Mouse (Mus musculus): ENCODE measurements around the gene Gng10. TPM values are rescaled to one million over a fixed set of nuclear protein-coding genes. Genes with fewer than 3 reads are reported as not detected.

Gene Gng10
- total and polyA plus RNA-seq, 3 experiments = 55.6 to 189 (median 78.6) TPM

DNA sequence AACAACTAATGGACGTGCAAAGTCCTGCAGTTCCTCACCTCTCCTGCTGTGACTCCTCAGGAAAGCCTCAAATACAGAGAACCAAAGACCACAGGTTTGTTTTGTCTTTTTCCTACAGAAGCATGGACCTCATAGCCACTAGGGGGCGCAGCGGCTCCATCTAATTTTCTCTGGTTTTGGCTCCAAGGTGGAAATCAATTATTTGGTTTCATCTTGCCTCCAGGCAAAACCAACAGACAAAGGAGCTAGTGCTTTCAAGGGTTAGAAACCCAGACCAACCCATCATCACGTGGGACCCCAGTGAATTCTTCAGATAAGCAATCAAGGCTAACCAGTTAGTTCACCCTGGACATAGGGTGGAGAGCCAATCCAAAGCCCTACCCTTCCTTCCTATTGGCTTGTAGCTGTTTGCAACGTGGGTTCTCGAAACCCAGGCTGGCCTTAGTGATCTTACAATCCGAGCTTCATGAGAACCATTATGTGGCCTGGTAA lies 49.7 kb upstream of the Gng10 start (continued):
- TF ChIP-seq MAZ (IDR thresholded peaks at IDR 0.05; ENCODE audit: low read depth, low read length) = no peak
- TF ChIP-seq MXI1 (IDR thresholded peaks at IDR 0.05; ENCODE audit: low read depth, low read length) = no peak
- TF ChIP-seq JUN (IDR thresholded peaks at IDR 0.05; ENCODE audit: insufficient read depth, low read depth, low read length) = no peak
- 0 out of 2 replicates have a peak, but pooled peaks have one; percentile 11 for TF ChIP-seq MEF2A (IDR thresholded peaks at IDR 0.05; ENCODE audit: borderline replicate concordance, low read depth, low read length)
- no peak for TF ChIP-seq BHLHE40 (IDR thresholded peaks at IDR 0.05; ENCODE audit: low read depth, low read length)
- TF ChIP-seq POLR2A (IDR thresholded peaks at IDR 0.05; ENCODE audit: low read depth, low read length) = no peak
- TF ChIP-seq CHD2 (IDR thresholded peaks at IDR 0.05; ENCODE audit: low read length) = no peak
- no peak for TF ChIP-seq ZMIZ1 (IDR thresholded peaks at IDR 0.05; ENCODE audit: low read depth, low read length)
- peak; percentile 90 for TF ChIP-seq RAD21 (IDR thresholded peaks at IDR 0.05; ENCODE audit: low read depth, low read length)
- TF ChIP-seq MAX (IDR thresholded peaks at IDR 0.05; ENCODE audit: low read length) = peak; percentile 46
- TF ChIP-seq GABPA (IDR thresholded peaks at IDR 0.05; ENCODE audit: insufficient replicate concordance, low read depth, low read length) = no peak
- 0 out of 2 replicates have a peak, but pooled peaks have one; percentile 9 for TF ChIP-seq ZC3H11A (IDR thresholded peaks at IDR 0.05; ENCODE audit: low read depth, low read length)
- TF ChIP-seq TBP (conservative IDR thresholded peaks at IDR 0.05; ENCODE audit: low read depth, low read length) = no peak
- no peak for TF ChIP-seq JUND (conservative IDR thresholded peaks at IDR 0.05; ENCODE audit: low read depth, low read length)
- TF ChIP-seq NELFE (IDR thresholded peaks at IDR 0.05; ENCODE audit: low read depth, low read length) = no peak

GRCm38 (mm10) chr4:58986540-58987190 lies 48.2 kb upstream of the Gng10 start, which contains the start of gene Ptgr1:
Ptgr1 (minus strand) TSS chr4:58987119.
- no peaks in the 10 kb centered on the region for H3K27me3 ChIP-seq (replicated peaks)
- H3K9me3 ChIP-seq (replicated peaks; ENCODE audit: low read length) = no peaks in the 10 kb centered on the region
- H3K9ac ChIP-seq (ENCODE audit: insufficient read depth, low read depth) = peak within 1 kb of the TSS; percentile 51
- TF ChIP-seq NRF1 (IDR thresholded peaks at IDR 0.05; ENCODE audit: low read depth, low read length) (peak; percentile 98), NELFE (IDR thresholded peaks at IDR 0.05; ENCODE audit: low read depth, low read length) (peak; percentile 69; the same call in 1 of the 2 replicates), MEF2A (IDR thresholded peaks at IDR 0.05; ENCODE audit: borderline replicate concordance, low read depth, low read length) (no peak), MAZ (IDR thresholded peaks at IDR 0.05; ENCODE audit: low read depth, low read length) (no peak), HCFC1 (IDR thresholded peaks at IDR 0.05; ENCODE audit: low read depth, low read length) (peak; percentile 10; the same call in 1 of the 2 replicates), POLR2A (IDR thresholded peaks at IDR 0.05; ENCODE audit: low read depth, low read length) (peak; percentile 51), KAT2A (IDR thresholded peaks at IDR 0.05; ENCODE audit: insufficient replicate concordance, low read length) (no peak), MXI1 (IDR thresholded peaks at IDR 0.05; ENCODE audit: low read depth, low read length) (0 out of 2 replicates have a peak, but pooled peaks have one; percentile 47), SIN3A (IDR thresholded peaks at IDR 0.05; ENCODE audit: low read length) (peak; percentile 38)
- DNase-seq (ENCODE audit: extremely low read depth) = peak; percentile 59
- H3K4me1 ChIP-seq (ENCODE audit: control insufficient read depth in 1 of 2, insufficient read depth in 2 of 2) = peaks cover 10 to 44% of the 10 kb centered on the region in 2 experiments
- no peak within 1 kb of the TSS for H3K27ac ChIP-seq (ENCODE audit: insufficient read depth, low read depth)
- in situ Hi-C loops (cut with MboI; ENCODE audit: low pct_ligation_motif_present, low pct_unique_long_range_greater_than_20kb, low sequenced_read_pairs) (no loop called here), dilution Hi-C loops (cut with MboI; ENCODE audit: extremely low pct_ligation_motif_present, extremely low pct_unique_long_range_greater_than_20kb, low sequenced_read_pairs) (no loop called here)
- no peaks in the 10 kb centered on the region for H3K79me2 ChIP-seq (replicated peaks; ENCODE audit: control insufficient read depth, extremely low read depth, insufficient read depth, poor library complexity, severe bottlenecking)
- H3K4me3 ChIP-seq (replicated peaks in 1 of 3; ENCODE audit: low read depth in 2 of 3, low read length in 2 of 3, poor library complexity in 1 of 3) = peak within 1 kb of the TSS; percentile 49 to 64 (median 55)
- H3K36me3 ChIP-seq (replicated peaks in 1 of 2; ENCODE audit: control insufficient read depth in 1 of 2, insufficient read depth in 1 of 2, low read length in 1 of 2) = no peaks in the 10 kb centered on the region
- H3K4me2 ChIP-seq (ENCODE audit: insufficient read depth, low read depth, poor library complexity, severe bottlenecking) = peak within 1 kb of the TSS; percentile 77
